Mouse (Mus musculus) neural tube, embryonic 14.5 days (tissue): ENCODE results near the gene Smc5. TPM values are rescaled to one million over a fixed set of nuclear protein-coding genes. Genes with fewer than 3 reads are reported as not detected.

Source experiments
- ATAC-seq: fragments of 200-750 bp; cut with Nextera tagmentation; 2 replicates; pipeline ENCODE4 v1.8.0; 2017; ENCODE audit warnings: low read depth, mild to moderate bottlenecking, moderate TSS enrichment, moderate library complexity
- H3K27ac ChIP-seq: fragments of 300-500 bp; sonication (generic); 2 replicates; pipeline ENCODE4 v1.5.1; 2014; ENCODE audit warnings: low read depth, mild to moderate bottlenecking, control low read depth, low read length, moderate library complexity, mixed read lengths
- H3K27me3 ChIP-seq: fragments of 300-500 bp; sonication (generic); 2 replicates; pipeline ENCODE4 v1.6.1; 2014; ENCODE audit warnings: low read length; ENCODE audit not compliant: control insufficient read depth, insufficient read depth
- H3K36me3 ChIP-seq: fragments of 300-500 bp; sonication (generic); 2 replicates; pipeline ENCODE4 v1.6.1; 2014; ENCODE audit warnings: low read length, mixed read lengths; ENCODE audit not compliant: control insufficient read depth, insufficient read depth
- H3K4me1 ChIP-seq: fragments of 300-500 bp; sonication (generic); 2 replicates; pipeline ENCODE4 v1.6.1; 2014; ENCODE audit warnings: low read length; ENCODE audit not compliant: control insufficient read depth, insufficient read depth
- H3K4me2 ChIP-seq: fragments of 300-500 bp; sonication (generic); 2 replicates; pipeline ENCODE4 v1.6.1; 2014; ENCODE audit warnings: mild to moderate bottlenecking, low read depth, low read length, control low read depth
- H3K4me3 ChIP-seq: fragments of 300-500 bp; sonication (generic); 2 replicates; pipeline ENCODE4 v1.5.1; 2014; ENCODE audit warnings: low read depth, low read length, control low read depth, mixed read lengths
- H3K9ac ChIP-seq: fragments of 300-500 bp; sonication (generic); replicated peaks from 2 replicates; pipeline ENCODE4 v1.6.1; 2014; ENCODE audit warnings: low read depth, mild to moderate bottlenecking, control low read depth, low read length, mixed read lengths
- H3K9me3 ChIP-seq: fragments of 300-500 bp; sonication (generic); 2 replicates; pipeline ENCODE4 v1.6.1; 2016; ENCODE audit warnings: low read length; ENCODE audit not compliant: control insufficient read depth
- WGBS: fragments of 180-500 bp; shearing (Covaris S2); extraction: QIAGEN DNeasy Blood & Tissue Kit; methylation state at CpG from one replicate; pipeline ENCODE4 v1.1.7; 2014; 5-methylcytosine and 5-hydroxymethylcytosine counted together
- polyA plus RNA-seq: library from polyadenylated mRNA; unstranded; fragments of >200 nt; fragmentation: Nextera tagmentation; extraction: Ambion mirVana; gene quantifications from 2 replicates; pipeline ENCODE4 v1.2.1, GENCODE M21; 2014

Smc5 gene
- polyA plus RNA-seq, 1 experiment from 2014 or later: 35.6 TPM

DNA sequence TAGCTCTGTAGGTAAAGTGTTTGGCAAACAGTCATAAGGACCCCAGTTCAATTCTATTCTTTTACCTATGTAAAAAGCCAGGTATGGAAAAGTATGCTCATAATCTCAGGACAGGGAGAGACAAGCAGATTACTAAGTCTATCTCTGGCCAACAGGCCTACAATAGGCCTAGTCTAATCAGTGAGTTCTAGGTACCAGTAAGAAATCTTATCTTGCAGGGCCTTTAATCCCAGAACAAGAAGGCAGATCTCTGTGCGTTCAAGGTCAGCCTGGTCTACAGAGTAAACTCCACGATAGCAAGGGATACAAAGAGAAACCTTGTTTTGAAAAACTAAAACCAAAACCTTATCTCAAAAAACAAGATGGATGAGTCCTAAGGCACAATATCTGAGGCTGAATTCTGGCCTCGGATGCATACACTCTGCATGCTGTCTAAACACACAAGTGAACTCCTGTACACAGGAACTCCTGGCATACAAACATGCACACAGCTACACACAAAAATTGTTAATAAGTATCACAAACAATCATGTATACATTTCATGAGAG lies 70.1 kb downstream of the Smc5 start:
- WGBS: 95% methylated on average over 3 of the region's 3 CpGs
- no peaks in the 10 kb centered on the region; the same call in 1 of the 2 replicates for H3K36me3 ChIP-seq
- no peak overlapping the region for H3K4me2 ChIP-seq
- no peaks in the 10 kb centered on the region for H3K9me3 ChIP-seq
- no peak for ATAC-seq
- H3K27me3 ChIP-seq: no peaks in the 10 kb centered on the region
- H3K4me3 ChIP-seq: no peak overlapping the region
- no peak overlapping the region for H3K27ac ChIP-seq
- H3K4me1 ChIP-seq: no peaks in the 10 kb centered on the region
- H3K9ac ChIP-seq: no peak overlapping the region

DNA sequence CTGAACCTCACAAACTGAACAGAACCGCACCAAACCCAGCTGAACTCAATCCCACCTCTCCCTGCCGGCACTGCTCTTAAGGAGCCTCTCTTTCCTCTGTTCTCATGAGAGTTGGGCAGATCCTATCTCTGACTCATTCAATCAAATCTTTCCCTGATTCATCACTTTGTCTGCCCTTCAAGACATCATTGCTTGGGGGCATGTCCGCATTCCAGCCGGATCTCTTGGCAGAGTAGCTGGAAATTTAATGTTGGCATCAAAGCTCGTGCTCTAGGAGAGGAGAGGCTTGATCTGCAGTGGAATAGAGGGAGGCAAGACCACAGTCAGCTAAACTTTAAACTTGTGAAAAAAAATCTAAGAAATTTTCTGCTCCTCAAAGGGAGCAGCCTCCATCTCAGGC lies 71.6 kb downstream of the Smc5 start:
- H3K9ac ChIP-seq: no peak overlapping the region
- H3K27ac ChIP-seq: no peak overlapping the region
- WGBS: 97% methylated on average over 5 of the region's 5 CpGs
- H3K36me3 ChIP-seq: no peaks in the 10 kb centered on the region
- no peak overlapping the region for H3K4me2 ChIP-seq
- H3K4me3 ChIP-seq: no peak overlapping the region
- no peak for ATAC-seq
- H3K4me1 ChIP-seq: no peaks in the 10 kb centered on the region
- no peaks in the 10 kb centered on the region for H3K27me3 ChIP-seq
- no peaks in the 10 kb centered on the region for H3K9me3 ChIP-seq

DNA sequence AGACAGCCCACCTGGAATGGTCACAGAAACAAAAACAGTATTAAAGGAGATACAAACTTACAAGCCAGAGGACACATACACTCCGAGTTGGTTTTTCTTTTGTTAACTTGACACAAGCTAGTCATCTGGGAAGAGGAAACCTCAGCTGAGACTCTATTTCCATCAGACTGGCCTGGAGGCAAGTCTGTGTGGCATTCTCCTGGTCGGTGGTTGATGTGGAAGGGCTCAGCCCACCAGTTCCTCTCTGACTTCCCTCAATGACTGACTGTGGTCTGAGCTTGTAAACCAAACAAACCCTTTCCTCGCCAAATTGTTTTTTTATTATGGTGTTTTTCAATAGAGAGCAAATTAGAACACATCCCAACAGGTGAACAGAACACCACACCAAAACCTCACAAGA lies 80.6 kb downstream of the Smc5 start:
- no peaks in the 10 kb centered on the region for H3K27me3 ChIP-seq
- H3K4me1 ChIP-seq: no peaks in the 10 kb centered on the region
- H3K27ac ChIP-seq: no peak overlapping the region
- no peaks in the 10 kb centered on the region for H3K9me3 ChIP-seq
- H3K4me2 ChIP-seq: no peak overlapping the region
- no peak for ATAC-seq
- no peak overlapping the region for H3K4me3 ChIP-seq
- WGBS: 81% methylated on average over 3 of the region's 3 CpGs
- no peak overlapping the region for H3K9ac ChIP-seq
- no peaks in the 10 kb centered on the region for H3K36me3 ChIP-seq

DNA sequence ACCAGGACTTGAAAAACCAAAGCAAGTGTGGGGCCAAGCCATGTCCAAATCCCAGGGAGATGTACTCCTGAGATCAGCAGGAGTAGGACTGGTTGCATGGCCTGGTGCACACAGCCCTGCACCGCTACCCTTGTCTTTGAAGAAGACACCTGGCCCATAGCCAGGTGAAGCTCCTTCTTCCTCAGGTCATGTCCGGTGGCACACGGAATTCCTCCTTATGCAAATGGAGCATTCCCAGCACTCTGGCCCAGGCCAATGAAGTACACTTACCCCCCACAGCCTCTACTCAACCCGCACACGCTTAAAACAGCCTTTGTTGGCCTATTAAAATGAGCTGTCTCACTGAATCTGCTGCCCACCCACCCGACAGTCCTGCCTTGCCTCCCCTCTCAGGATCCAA lies 82.2 kb downstream of the Smc5 start:
- WGBS: 91% methylated on average over 6 of the region's 6 CpGs

DNA sequence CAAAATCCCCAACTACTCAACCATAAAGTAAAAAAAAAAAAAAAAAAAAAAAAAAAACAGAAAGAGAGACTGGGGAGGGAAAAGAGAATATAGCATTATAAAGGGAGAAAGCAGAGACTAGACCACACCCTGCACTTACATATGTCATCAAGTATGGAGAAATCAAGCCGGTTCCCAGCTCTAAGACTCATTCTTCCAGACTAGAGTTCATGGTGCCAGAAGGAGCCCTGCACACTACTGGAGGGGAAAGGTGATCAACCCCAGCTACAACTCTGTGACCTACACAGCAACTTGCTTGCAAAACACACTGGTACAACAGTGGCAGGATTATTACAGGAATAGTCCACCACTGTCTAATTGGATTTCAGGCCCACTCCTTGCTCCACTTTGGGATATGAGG lies 84.0 kb downstream of the Smc5 start:
- H3K9me3 ChIP-seq: no peaks in the 10 kb centered on the region
- no peak overlapping the region for H3K9ac ChIP-seq
- no peaks in the 10 kb centered on the region for H3K27me3 ChIP-seq
- 94% methylated on average over 1 of the region's 1 CpGs for WGBS
- H3K4me1 ChIP-seq: no peaks in the 10 kb centered on the region
- no peak for ATAC-seq
- no peak overlapping the region for H3K4me2 ChIP-seq
- no peaks in the 10 kb centered on the region for H3K36me3 ChIP-seq
- no peak overlapping the region for H3K27ac ChIP-seq
- no peak overlapping the region for H3K4me3 ChIP-seq

More for the DNA sequence above, 82.2 kb downstream of the Smc5 start:
- Histone ChIP-seq H3K27me3 (no peaks in the 10 kb centered on the region), H3K4me3 (no peak overlapping the region), H3K4me2 (no peak overlapping the region), H3K4me1 (no peaks in the 10 kb centered on the region), H3K9me3 (no peaks in the 10 kb centered on the region), H3K9ac (no peak overlapping the region), H3K36me3 (no peaks in the 10 kb centered on the region), H3K27ac (no peak overlapping the region)
- no peak for ATAC-seq

DNA sequence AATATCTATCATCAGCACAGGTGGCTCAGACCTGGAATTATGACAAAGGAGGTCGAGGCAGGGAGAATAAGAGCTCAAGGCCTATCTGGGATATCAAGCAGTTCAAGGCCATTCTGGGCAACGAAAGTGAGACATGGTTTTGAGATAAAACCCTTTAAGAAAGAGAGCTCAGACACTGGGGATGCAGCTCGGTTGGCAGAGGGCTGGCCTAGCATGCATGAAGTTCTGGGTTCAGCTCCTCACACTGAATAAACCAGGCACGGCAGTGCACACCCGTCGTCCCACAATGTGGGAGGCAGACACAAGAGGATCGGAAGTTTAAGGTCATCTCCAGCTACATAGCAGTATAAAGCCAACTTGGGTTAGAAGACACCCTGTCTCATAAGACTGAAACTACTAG lies 84.7 kb downstream of the Smc5 start:
- WGBS: 94% methylated on average over 7 of the region's 7 CpGs
- no peaks in the 10 kb centered on the region for H3K4me1 ChIP-seq
- H3K9ac ChIP-seq: no peak overlapping the region
- H3K4me3 ChIP-seq: no peak overlapping the region
- no peaks in the 10 kb centered on the region for H3K27me3 ChIP-seq
- H3K27ac ChIP-seq: no peak overlapping the region
- H3K9me3 ChIP-seq: no peaks in the 10 kb centered on the region
- no peak overlapping the region for H3K4me2 ChIP-seq
- no peaks in the 10 kb centered on the region for H3K36me3 ChIP-seq
- ATAC-seq: no peak

DNA sequence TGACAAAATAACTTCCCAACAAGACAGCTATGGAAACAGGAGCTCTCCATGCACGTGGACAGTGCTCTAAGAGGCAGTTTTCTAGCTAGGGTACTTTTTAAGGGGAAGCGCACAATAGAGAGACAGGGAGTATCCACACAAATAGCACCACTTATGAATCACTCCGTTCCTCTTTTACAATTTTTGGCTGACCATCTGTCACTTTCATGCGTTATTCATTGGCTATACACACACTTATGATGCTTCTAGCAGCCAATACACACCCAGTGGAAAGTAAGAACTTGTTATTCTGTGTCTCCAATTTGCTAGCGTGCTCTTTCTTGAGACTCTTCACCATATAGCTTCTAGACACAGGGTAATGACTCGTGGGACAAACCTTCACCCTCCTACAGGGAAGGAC lies 86.0 kb downstream of the Smc5 start:
- Histone ChIP-seq H3K27me3 (no peaks in the 10 kb centered on the region), H3K4me2 (no peak overlapping the region), H3K9me3 (no peaks in the 10 kb centered on the region), H3K4me3 (no peak overlapping the region), H3K4me1 (no peaks in the 10 kb centered on the region), H3K9ac (no peak overlapping the region), H3K27ac (no peak overlapping the region), H3K36me3 (no peaks in the 10 kb centered on the region)
- no peak for ATAC-seq
- WGBS: 88% methylated on average over 6 of the region's 6 CpGs

DNA sequence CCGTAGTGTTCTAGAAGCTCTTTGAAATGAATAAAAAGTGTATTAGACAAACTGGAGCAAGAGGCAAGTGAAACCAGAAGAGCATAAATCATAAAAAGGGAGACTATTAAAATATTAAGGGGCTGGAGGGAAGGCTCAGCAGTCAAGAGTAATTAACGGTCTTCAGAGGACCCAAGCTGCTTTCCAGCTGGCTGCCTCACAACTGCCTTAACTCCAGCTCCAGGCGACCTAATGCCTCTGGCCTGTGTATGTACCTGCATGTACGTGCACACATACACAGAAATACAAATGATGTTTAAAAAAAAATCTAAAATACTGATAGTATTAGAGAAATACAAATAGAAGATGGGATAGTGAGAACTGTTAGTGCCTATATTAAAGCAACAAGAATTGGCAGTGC lies 89.6 kb downstream of the Smc5 start:
- no peaks in the 10 kb centered on the region for H3K9me3 ChIP-seq
- 70% methylated on average over 4 of the region's 4 CpGs for WGBS
- no peaks in the 10 kb centered on the region for H3K27me3 ChIP-seq
- H3K4me1 ChIP-seq: no peaks in the 10 kb centered on the region
- no peak for ATAC-seq
- no peak overlapping the region for H3K4me2 ChIP-seq
- H3K9ac ChIP-seq: no peak overlapping the region
- H3K36me3 ChIP-seq: no peaks in the 10 kb centered on the region
- H3K4me3 ChIP-seq: no peak overlapping the region
- H3K27ac ChIP-seq: no peak overlapping the region

DNA sequence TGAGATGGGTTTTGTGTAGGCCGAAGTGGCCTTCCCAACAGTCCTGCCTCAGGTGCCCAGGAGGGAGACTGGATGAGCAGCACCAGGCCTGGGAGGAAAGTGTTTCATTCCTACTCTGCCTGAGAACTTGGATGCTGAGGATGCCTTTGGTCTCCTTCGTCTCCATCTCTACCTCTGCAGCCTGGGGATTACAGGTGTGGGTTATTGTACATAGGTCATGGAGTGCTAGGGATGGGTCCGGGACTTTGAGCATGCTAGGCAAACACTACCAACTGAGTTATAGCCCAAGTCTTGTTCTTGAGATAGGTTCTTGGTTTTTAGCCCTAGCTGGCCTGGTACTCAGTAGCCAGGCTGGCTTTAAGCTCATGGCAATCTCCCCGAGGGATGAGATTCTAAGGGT lies 90.2 kb downstream of the Smc5 start:
- Histone ChIP-seq H3K27me3 (no peaks in the 10 kb centered on the region), H3K36me3 (no peaks in the 10 kb centered on the region), H3K4me1 (no peaks in the 10 kb centered on the region), H3K4me3 (no peak overlapping the region), H3K4me2 (no peak overlapping the region), H3K9ac (no peak overlapping the region), H3K9me3 (no peaks in the 10 kb centered on the region), H3K27ac (no peak overlapping the region)
- 94% methylated on average over 4 of the region's 4 CpGs for WGBS
- no peak for ATAC-seq

DNA sequence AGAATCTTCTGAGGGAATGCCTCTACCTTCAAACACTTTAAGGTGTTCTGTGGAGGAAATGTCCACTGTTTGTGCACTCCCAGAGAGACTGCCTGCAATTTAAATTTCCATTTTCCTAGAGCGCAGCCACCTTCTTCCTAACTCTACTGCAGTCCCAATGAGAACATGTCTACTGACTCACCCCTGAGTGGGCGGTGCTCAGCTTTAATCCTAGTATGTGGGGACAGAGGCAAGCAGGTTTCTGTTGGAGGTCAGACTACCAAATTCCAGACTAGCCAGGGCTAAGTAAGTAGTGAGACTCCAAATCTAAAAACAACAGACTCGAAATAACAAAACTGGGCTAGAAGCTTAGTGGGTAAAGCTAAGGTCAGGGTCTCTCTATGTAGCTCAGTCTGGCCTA lies 95.2 kb downstream of the Smc5 start:
- H3K4me1 ChIP-seq: no peaks in the 10 kb centered on the region

More for the DNA sequence above, 95.2 kb downstream of the Smc5 start:
- Histone ChIP-seq H3K4me2 (no peak overlapping the region), H3K9ac (no peak overlapping the region), H3K27ac (no peak overlapping the region), H3K27me3 (no peaks in the 10 kb centered on the region), H3K36me3 (no peaks in the 10 kb centered on the region), H3K9me3 (no peaks in the 10 kb centered on the region), H3K4me3 (no peak overlapping the region)
- 96% methylated on average over 3 of the region's 3 CpGs for WGBS
- ATAC-seq: no peak
